Mouse (Mus musculus) embryonic facial prominence, embryonic 10.5 days (tissue): ENCODE data around the gene Cacng8. TPM values are rescaled to one million over a fixed set of nuclear protein-coding genes. Genes with fewer than 3 reads are reported as not detected.

Experiments used
- DNase-seq: peaks from one replicate; pipeline ENCODE4 v3.0.0-alpha.2; 2017; ENCODE audit warnings: low spot score
- H3K27ac ChIP-seq: fragments of 300-500 bp; sonication (generic); replicated peaks from 2 replicates; pipeline ENCODE4 v1.5.1; 2016; ENCODE audit warnings: mild to moderate bottlenecking
- H3K27me3 ChIP-seq: fragments of 300-500 bp; sonication (generic); replicated peaks from 2 replicates; pipeline ENCODE4 v1.6.1; 2016; ENCODE audit warnings: low read depth, mild to moderate bottlenecking; ENCODE audit not compliant: poor library complexity, severe bottlenecking
- H3K36me3 ChIP-seq: fragments of 300-500 bp; sonication (generic); replicated peaks from 2 replicates; pipeline ENCODE4 v1.6.1; 2016; ENCODE audit warnings: mild to moderate bottlenecking, moderate library complexity
- H3K4me1 ChIP-seq: fragments of 300-500 bp; sonication (generic); 2 replicates; pipeline ENCODE4 v1.6.1; 2016
- H3K4me3 ChIP-seq: fragments of 300-500 bp; sonication (generic); 2 replicates; pipeline ENCODE4 v1.5.1; 2016; ENCODE audit warnings: mild to moderate bottlenecking, moderate library complexity
- H3K9me3 ChIP-seq: fragments of 300-500 bp; sonication (generic); 2 replicates; pipeline ENCODE4 v1.6.1; 2016; ENCODE audit warnings: mild to moderate bottlenecking
- WGBS: fragments of 180-500 bp; shearing (Covaris S2); methylation state at CpG from one replicate; pipeline ENCODE4 v1.1.7; 2016; 5-methylcytosine and 5-hydroxymethylcytosine counted together
- polyA plus RNA-seq: library from polyadenylated mRNA; unstranded; fragments of >200 nt; fragmentation: Nextera tagmentation; extraction: Ambion mirVana; gene quantifications from 2 replicates; pipeline ENCODE4 v1.2.1, GENCODE M21; 2016

The Cacng8 gene
- polyA plus RNA-seq, 1 experiment from 2014 or later = 11.4 TPM

GRCm38 (mm10) chr7:3368311-3368710, 22.2 kb upstream of the Cacng8 start:
- H3K4me1 ChIP-seq = peaks cover 21% of the 10 kb centered on the region
- H3K4me3 ChIP-seq = no peak overlapping the region
- peak; percentile 12 for DNase-seq

GRCm38 (mm10) chr7:3369189-3369588, 21.3 kb upstream of the Cacng8 start:
- WGBS = 78% methylated on average over 6 of the region's 6 CpGs
- H3K4me3 ChIP-seq = no peak overlapping the region
- peaks cover 21% of the 10 kb centered on the region for H3K4me1 ChIP-seq
- DNase-seq = no peak
- no peaks in the 10 kb centered on the region for H3K9me3 ChIP-seq
- no peak overlapping the region for H3K27ac ChIP-seq
- H3K36me3 ChIP-seq = peaks cover 29% of the 10 kb centered on the region
- H3K27me3 ChIP-seq = peaks cover 45% of the 10 kb centered on the region

More at GRCm38 (mm10) chr7:3368311-3368710, 22.2 kb upstream of the Cacng8 start:
- Histone ChIP-seq H3K9me3 (no peaks in the 10 kb centered on the region), H3K27ac (no peak overlapping the region), H3K36me3 (peaks cover 35% of the 10 kb centered on the region), H3K27me3 (peaks cover 45% of the 10 kb centered on the region)
- WGBS = 28% methylated on average over 12 of the region's 12 CpGs

- WGBS = 49% methylated on average over 4 of the region's 4 CpGs
- Histone ChIP-seq H3K27me3 (peaks cover 35% of the 10 kb centered on the region), H3K4me1 (peaks cover 21% of the 10 kb centered on the region), H3K36me3 (peaks cover 17% of the 10 kb centered on the region), H3K4me3 (no peak overlapping the region), H3K27ac (no peak overlapping the region), H3K9me3 (no peaks in the 10 kb centered on the region)
- no peak for DNase-seq
These were observed 20.1 kb upstream of the Cacng8 start for GRCm38 (mm10) chr7:3370407-3370806.

GRCm38 (mm10) chr7:3372376-3372775, 18.1 kb upstream of the Cacng8 start:
- 64% methylated on average over 2 of the region's 2 CpGs for WGBS
- no peak for DNase-seq
- Histone ChIP-seq H3K27me3 (peaks cover 15% of the 10 kb centered on the region), H3K27ac (no peak overlapping the region), H3K4me1 (peaks cover 8% of the 10 kb centered on the region), H3K36me3 (no peaks in the 10 kb centered on the region), H3K9me3 (no peaks in the 10 kb centered on the region), H3K4me3 (no peak overlapping the region)

GRCm38 (mm10) chr7:3373754-3374153, 16.7 kb upstream of the Cacng8 start:
- Histone ChIP-seq H3K9me3 (no peaks in the 10 kb centered on the region), H3K36me3 (no peaks in the 10 kb centered on the region), H3K27ac (no peak overlapping the region), H3K4me3 (no peak overlapping the region), H3K4me1 (no peaks in the 10 kb centered on the region), H3K27me3 (peaks cover 2% of the 10 kb centered on the region; the same call in 1 of the 2 replicates)
- no peak for DNase-seq
- 88% methylated on average over 8 of the region's 8 CpGs for WGBS

- Histone ChIP-seq H3K36me3 (no peaks in the 10 kb centered on the region), H3K4me3 (no peak overlapping the region), H3K4me1 (no peaks in the 10 kb centered on the region), H3K27ac (no peak overlapping the region), H3K9me3 (no peaks in the 10 kb centered on the region), H3K27me3 (no peaks in the 10 kb centered on the region)
- 53% methylated on average over 4 of the region's 4 CpGs for WGBS
- peak; percentile 35 for DNase-seq
These were observed 13.7 kb upstream of the Cacng8 start for GRCm38 (mm10) chr7:3376831-3377230.

GRCm38 (mm10) chr7:3382123-3382522, 8.4 kb upstream of the Cacng8 start:
- Histone ChIP-seq H3K9me3 (no peaks in the 10 kb centered on the region), H3K27me3 (no peaks in the 10 kb centered on the region)
- 86% methylated on average over 9 of the region's 9 CpGs for WGBS

GRCm38 (mm10) chr7:3384807-3385319, 5.6 kb upstream of the Cacng8 start:
- H3K36me3 ChIP-seq = no peaks in the 10 kb centered on the region
- H3K4me3 ChIP-seq = no peak overlapping the region
- H3K4me1 ChIP-seq = peaks cover 18% of the 10 kb centered on the region
- no peak overlapping the region for H3K27ac ChIP-seq
- 93% methylated on average over 5 of the region's 5 CpGs for WGBS
- no peaks in the 10 kb centered on the region for H3K27me3 ChIP-seq
- DNase-seq = no peak
- H3K9me3 ChIP-seq = no peaks in the 10 kb centered on the region

More at GRCm38 (mm10) chr7:3382123-3382522, 8.4 kb upstream of the Cacng8 start:
- H3K4me3 ChIP-seq = no peak overlapping the region
- peaks cover 3% of the 10 kb centered on the region; the same call in 1 of the 2 replicates for H3K4me1 ChIP-seq
- no peak for DNase-seq
- H3K27ac ChIP-seq = no peak overlapping the region
- no peaks in the 10 kb centered on the region for H3K36me3 ChIP-seq

GRCm38 (mm10) chr7:3386036-3386730, 4.3 kb upstream of the Cacng8 start:
- 80% methylated on average over 6 of the region's 6 CpGs for WGBS
- DNase-seq = no peak

GRCm38 (mm10) chr7:3387761-3388160, 2.7 kb upstream of the Cacng8 start:
- Histone ChIP-seq H3K4me1 (peaks cover 45% of the 10 kb centered on the region), H3K27me3 (no peaks in the 10 kb centered on the region; the same call in 1 of the 2 replicates), H3K36me3 (no peaks in the 10 kb centered on the region), H3K4me3 (no peak overlapping the region), H3K27ac (no peak overlapping the region), H3K9me3 (no peaks in the 10 kb centered on the region)
- DNase-seq = no peak
- WGBS = 85% methylated on average over 18 of the region's 18 CpGs

More at GRCm38 (mm10) chr7:3386036-3386730, 4.3 kb upstream of the Cacng8 start:
- Histone ChIP-seq H3K9me3 (no peaks in the 10 kb centered on the region), H3K27me3 (no peaks in the 10 kb centered on the region; the same call in 1 of the 2 replicates), H3K36me3 (no peaks in the 10 kb centered on the region), H3K4me1 (peaks cover 30% of the 10 kb centered on the region), H3K27ac (no peak overlapping the region), H3K4me3 (no peak overlapping the region)

GRCm38 (mm10) chr7:3388885-3389284, 1.6 kb upstream of the Cacng8 start:
- H3K27ac ChIP-seq = peak overlapping the region; percentile 82; the same call in 1 of the 2 replicates
- 64% methylated on average over 6 of the region's 6 CpGs for WGBS
- H3K9me3 ChIP-seq = no peaks in the 10 kb centered on the region
- peak overlapping the region; percentile 57; the same call in 1 of the 2 replicates for H3K4me3 ChIP-seq
- H3K27me3 ChIP-seq = no peaks in the 10 kb centered on the region; the same call in 1 of the 2 replicates
- H3K4me1 ChIP-seq = peaks cover 45% of the 10 kb centered on the region
- H3K36me3 ChIP-seq = peaks cover under 1% of the 10 kb centered on the region
- DNase-seq = no peak

GRCm38 (mm10) chr7:3389444-3390412, 755 bp upstream of the Cacng8 start:
- Histone ChIP-seq H3K4me1 (peaks cover 45% of the 10 kb centered on the region), H3K4me3 (peak overlapping the region; percentile 57), H3K27ac (peak overlapping the region; percentile 82), H3K36me3 (peaks cover 9% of the 10 kb centered on the region), H3K27me3 (no peaks in the 10 kb centered on the region; the same call in 1 of the 2 replicates), H3K9me3 (no peaks in the 10 kb centered on the region)
- peak; percentile 75 for DNase-seq
- WGBS = 2% methylated on average over 17 of the region's 17 CpGs
